Mouse (Mus musculus): ENCODE measurements around the gene Usp32. TPM values are rescaled to one million over a fixed set of nuclear protein-coding genes. Genes with fewer than 3 reads are reported as not detected.
A peak's percentile ranks its signal among the peaks of the same experiment; 100 is the strongest.

Gene Usp32
- polyA plus RNA-seq, 1 experiment from 2014 or later = 10.9 TPM

- Histone ChIP-seq H3K27me3 (replicated peaks; ENCODE audit: control insufficient read depth, insufficient read depth, low read length) (no peaks in the 10 kb centered on the region), H3K9me3 (ENCODE audit: control insufficient read depth, low read length) (no peaks in the 10 kb centered on the region), H3K4me1 (replicated peaks; ENCODE audit: control insufficient read depth, insufficient read depth, low read length) (peaks cover 18% of the 10 kb centered on the region), H3K27ac (ENCODE audit: low read depth, low read length) (peak overlapping the region; percentile 69), H3K4me3 (ENCODE audit: low read depth, low read length) (no peak overlapping the region), H3K9ac (ENCODE audit: low read depth, low read length) (no peak overlapping the region), H3K36me3 (ENCODE audit: control insufficient read depth, insufficient read depth, low read length) (peaks cover 6% of the 10 kb centered on the region; the same call in 1 of the 2 replicates), H3K4me2 (no peak overlapping the region)
- DNase-seq (ENCODE audit: low spot score) (no peak), ATAC-seq (replicated peaks; ENCODE audit: low FRiP score) (no peak)
Observed at GRCm38 (mm10) chr11:85109957-85110356, 30.0 kb downstream of the Usp32 start.

- Histone ChIP-seq H3K27me3 (replicated peaks; ENCODE audit: control insufficient read depth, insufficient read depth, low read length) (no peaks in the 10 kb centered on the region), H3K4me2 (no peak overlapping the region), H3K9ac (ENCODE audit: low read depth, low read length) (no peak overlapping the region), H3K36me3 (ENCODE audit: control insufficient read depth, insufficient read depth, low read length) (peaks cover 7% of the 10 kb centered on the region; the same call in 1 of the 2 replicates), H3K27ac (ENCODE audit: low read depth, low read length) (no peak overlapping the region; the same call in 1 of the 2 replicates), H3K4me1 (replicated peaks; ENCODE audit: control insufficient read depth, insufficient read depth, low read length) (peaks cover 18% of the 10 kb centered on the region), H3K9me3 (ENCODE audit: control insufficient read depth, low read length) (no peaks in the 10 kb centered on the region), H3K4me3 (ENCODE audit: low read depth, low read length) (no peak overlapping the region)
- ATAC-seq (replicated peaks; ENCODE audit: low FRiP score) (peak; percentile 89), DNase-seq (ENCODE audit: low spot score) (no peak)
- WGBS = 45% methylated on average over 3 of the region's 3 CpGs
Observed at GRCm38 (mm10) chr11:85107217-85107616, 32.7 kb downstream of the Usp32 start.

GRCm38 (mm10) chr11:85105836-85106235 lies 34.1 kb downstream of the Usp32 start:
- no peak for DNase-seq (ENCODE audit: low spot score)
- H3K4me1 ChIP-seq (replicated peaks; ENCODE audit: control insufficient read depth, insufficient read depth, low read length) = peaks cover 18% of the 10 kb centered on the region

GRCm38 (mm10) chr11:85103763-85104162 lies 36.2 kb downstream of the Usp32 start:
- no peak for ATAC-seq (replicated peaks; ENCODE audit: low FRiP score)
- Histone ChIP-seq H3K4me2 (no peak overlapping the region), H3K9ac (ENCODE audit: low read depth, low read length) (0 out of 2 replicates have a peak overlapping the region, but pooled peaks have one; percentile 31)

More at GRCm38 (mm10) chr11:85105836-85106235, 34.1 kb downstream of the Usp32 start:
- Histone ChIP-seq H3K27me3 (replicated peaks; ENCODE audit: control insufficient read depth, insufficient read depth, low read length) (no peaks in the 10 kb centered on the region), H3K9ac (ENCODE audit: low read depth, low read length) (peak overlapping the region; percentile 63; the same call in 1 of the 2 replicates), H3K27ac (ENCODE audit: low read depth, low read length) (peak overlapping the region; percentile 93), H3K4me2 (no peak overlapping the region), H3K36me3 (ENCODE audit: control insufficient read depth, insufficient read depth, low read length) (peaks cover 3% of the 10 kb centered on the region; the same call in 1 of the 2 replicates), H3K4me3 (ENCODE audit: low read depth, low read length) (no peak overlapping the region), H3K9me3 (ENCODE audit: control insufficient read depth, low read length) (no peaks in the 10 kb centered on the region)
- peak; percentile 66 for ATAC-seq (replicated peaks; ENCODE audit: low FRiP score)
- 62% methylated on average over 2 of the region's 2 CpGs for WGBS

GRCm38 (mm10) chr11:85095116-85095515 lies 44.8 kb downstream of the Usp32 start:
- 68% methylated on average over 5 of the region's 5 CpGs for WGBS
- Histone ChIP-seq H3K36me3 (ENCODE audit: control insufficient read depth, insufficient read depth, low read length) (no peaks in the 10 kb centered on the region; the same call in 1 of the 2 replicates), H3K27ac (ENCODE audit: low read depth, low read length) (no peak overlapping the region), H3K4me1 (replicated peaks; ENCODE audit: control insufficient read depth, insufficient read depth, low read length) (0 out of 2 replicates have a peak, but pooled peaks cover 3% of the 10 kb centered on the region), H3K4me3 (ENCODE audit: low read depth, low read length) (no peak overlapping the region), H3K4me2 (no peak overlapping the region), H3K9ac (ENCODE audit: low read depth, low read length) (no peak overlapping the region), H3K9me3 (ENCODE audit: control insufficient read depth, low read length) (no peaks in the 10 kb centered on the region), H3K27me3 (replicated peaks; ENCODE audit: control insufficient read depth, insufficient read depth, low read length) (no peaks in the 10 kb centered on the region)
- ATAC-seq (replicated peaks; ENCODE audit: low FRiP score) (no peak), DNase-seq (ENCODE audit: low spot score) (no peak)

More at GRCm38 (mm10) chr11:85103763-85104162, 36.2 kb downstream of the Usp32 start:
- Histone ChIP-seq H3K9me3 (ENCODE audit: control insufficient read depth, low read length) (no peaks in the 10 kb centered on the region), H3K36me3 (ENCODE audit: control insufficient read depth, insufficient read depth, low read length) (peaks cover 2% of the 10 kb centered on the region; the same call in 1 of the 2 replicates), H3K27ac (ENCODE audit: low read depth, low read length) (peak overlapping the region; percentile 21), H3K27me3 (replicated peaks; ENCODE audit: control insufficient read depth, insufficient read depth, low read length) (no peaks in the 10 kb centered on the region), H3K4me1 (replicated peaks; ENCODE audit: control insufficient read depth, insufficient read depth, low read length) (peaks cover 13% of the 10 kb centered on the region), H3K4me3 (ENCODE audit: low read depth, low read length) (no peak overlapping the region)
- WGBS = 46% methylated on average over 2 of the region's 2 CpGs
- DNase-seq (ENCODE audit: low spot score) = no peak

GRCm38 (mm10) chr11:85086253-85086652 lies 53.7 kb downstream of the Usp32 start:
- H3K4me3 ChIP-seq (ENCODE audit: low read depth, low read length) = no peak overlapping the region
- ATAC-seq (replicated peaks; ENCODE audit: low FRiP score) (no peak), DNase-seq (ENCODE audit: low spot score) (no peak)
- H3K4me2 ChIP-seq = no peak overlapping the region
- H3K27ac ChIP-seq (ENCODE audit: low read depth, low read length) = no peak overlapping the region
- H3K36me3 ChIP-seq (ENCODE audit: control insufficient read depth, insufficient read depth, low read length) = no peaks in the 10 kb centered on the region
- no peak overlapping the region for H3K9ac ChIP-seq (ENCODE audit: low read depth, low read length)
- no peaks in the 10 kb centered on the region for H3K4me1 ChIP-seq (replicated peaks; ENCODE audit: control insufficient read depth, insufficient read depth, low read length)
- no peaks in the 10 kb centered on the region for H3K9me3 ChIP-seq (ENCODE audit: control insufficient read depth, low read length)
- no peaks in the 10 kb centered on the region for H3K27me3 ChIP-seq (replicated peaks; ENCODE audit: control insufficient read depth, insufficient read depth, low read length)

- no peaks in the 10 kb centered on the region for H3K4me1 ChIP-seq (replicated peaks; ENCODE audit: control insufficient read depth, insufficient read depth, low read length)
- H3K9me3 ChIP-seq (ENCODE audit: control insufficient read depth, low read length) = no peaks in the 10 kb centered on the region
- no peak for DNase-seq (ENCODE audit: low spot score)
- no peaks in the 10 kb centered on the region; the same call in 1 of the 2 replicates for H3K36me3 ChIP-seq (ENCODE audit: control insufficient read depth, insufficient read depth, low read length)
- no peak overlapping the region for H3K9ac ChIP-seq (ENCODE audit: low read depth, low read length)
- WGBS = 92% methylated on average over 4 of the region's 4 CpGs
- no peak overlapping the region for H3K27ac ChIP-seq (ENCODE audit: low read depth, low read length)
- no peaks in the 10 kb centered on the region for H3K27me3 ChIP-seq (replicated peaks; ENCODE audit: control insufficient read depth, insufficient read depth, low read length)
- H3K4me2 ChIP-seq = no peak overlapping the region
- ATAC-seq (replicated peaks; ENCODE audit: low FRiP score) = no peak
- H3K4me3 ChIP-seq (ENCODE audit: low read depth, low read length) = no peak overlapping the region
Observed at GRCm38 (mm10) chr11:85067871-85068270, 72.1 kb downstream of the Usp32 start.

- WGBS = 94% methylated on average over 4 of the region's 4 CpGs
- DNase-seq (ENCODE audit: low spot score) (no peak), ATAC-seq (replicated peaks; ENCODE audit: low FRiP score) (no peak)
- Histone ChIP-seq H3K36me3 (ENCODE audit: control insufficient read depth, insufficient read depth, low read length) (no peaks in the 10 kb centered on the region; the same call in 1 of the 2 replicates), H3K4me3 (ENCODE audit: low read depth, low read length) (no peak overlapping the region), H3K9me3 (ENCODE audit: control insufficient read depth, low read length) (no peaks in the 10 kb centered on the region), H3K4me1 (replicated peaks; ENCODE audit: control insufficient read depth, insufficient read depth, low read length) (peaks cover 3% of the 10 kb centered on the region; the same call in 1 of the 2 replicates), H3K27me3 (replicated peaks; ENCODE audit: control insufficient read depth, insufficient read depth, low read length) (no peaks in the 10 kb centered on the region), H3K9ac (ENCODE audit: low read depth, low read length) (no peak overlapping the region), H3K4me2 (no peak overlapping the region), H3K27ac (ENCODE audit: low read depth, low read length) (no peak overlapping the region)
Observed at GRCm38 (mm10) chr11:85058562-85058961, 81.4 kb downstream of the Usp32 start.

GRCm38 (mm10) chr11:85057544-85057943 lies 82.4 kb downstream of the Usp32 start:
- DNase-seq (ENCODE audit: low spot score) = no peak
- no peak overlapping the region for H3K4me2 ChIP-seq
- H3K9ac ChIP-seq (ENCODE audit: low read depth, low read length) = no peak overlapping the region

More at GRCm38 (mm10) chr11:85057544-85057943, 82.4 kb downstream of the Usp32 start:
- Histone ChIP-seq H3K9me3 (ENCODE audit: control insufficient read depth, low read length) (no peaks in the 10 kb centered on the region), H3K36me3 (ENCODE audit: control insufficient read depth, insufficient read depth, low read length) (no peaks in the 10 kb centered on the region; the same call in 1 of the 2 replicates), H3K27ac (ENCODE audit: low read depth, low read length) (no peak overlapping the region), H3K27me3 (replicated peaks; ENCODE audit: control insufficient read depth, insufficient read depth, low read length) (no peaks in the 10 kb centered on the region), H3K4me1 (replicated peaks; ENCODE audit: control insufficient read depth, insufficient read depth, low read length) (peaks cover 3% of the 10 kb centered on the region; the same call in 1 of the 2 replicates), H3K4me3 (ENCODE audit: low read depth, low read length) (no peak overlapping the region)
- 94% methylated on average over 1 of the region's 1 CpGs for WGBS
- no peak for ATAC-seq (replicated peaks; ENCODE audit: low FRiP score)
